Mouse (Mus musculus) limb, embryonic 11.5 days (tissue): ENCODE data around the gene Hs2st1. TPM values are rescaled to one million over a fixed set of nuclear protein-coding genes. Genes with fewer than 3 reads are reported as not detected.

Experiments
- ATAC-seq: fragments of 200-750 bp; cut with Nextera tagmentation; 2 replicates; pipeline ENCODE4 v1.8.0; 2017; ENCODE audit warnings: low read depth; ENCODE audit not compliant: insufficient number of reproducible peaks, low FRiP score, low TSS enrichment
- DNase-seq: peaks from one replicate; pipeline ENCODE4 v3.0.0-alpha.2; 2015; ENCODE audit warnings: low spot score
- H3K27ac ChIP-seq: fragments of 300-500 bp; sonication (generic); replicated peaks from 2 replicates; pipeline ENCODE4 v1.5.1; 2014; ENCODE audit warnings: low read depth, mild to moderate bottlenecking, low read length
- H3K27me3 ChIP-seq: fragments of 300-500 bp; sonication (generic); 2 replicates; pipeline ENCODE4 v1.6.1; 2014; ENCODE audit warnings: mild to moderate bottlenecking, low read length, mixed read lengths; ENCODE audit not compliant: control insufficient read depth, insufficient read depth
- H3K36me3 ChIP-seq: fragments of 300-500 bp; sonication (generic); 2 replicates; pipeline ENCODE4 v1.6.1; 2014; ENCODE audit warnings: mild to moderate bottlenecking, low read length, moderate library complexity, mixed read lengths; ENCODE audit not compliant: control insufficient read depth, insufficient read depth
- H3K4me1 ChIP-seq: fragments of 300-500 bp; sonication (generic); 2 replicates; pipeline ENCODE4 v1.6.1; 2014; ENCODE audit warnings: low read length, mixed read lengths; ENCODE audit not compliant: control insufficient read depth, insufficient read depth
- H3K4me2 ChIP-seq: fragments of 300-500 bp; sonication (generic); 2 replicates; pipeline ENCODE4 v1.6.1; 2014; ENCODE audit warnings: low read depth, mild to moderate bottlenecking, moderate library complexity; ENCODE audit not compliant: severe bottlenecking
- H3K4me3 ChIP-seq: fragments of 300-500 bp; sonication (generic); 2 replicates; pipeline ENCODE4 v1.5.1; 2014; ENCODE audit warnings: low read depth, low read length
- H3K9ac ChIP-seq: fragments of 300-500 bp; sonication (generic); 2 replicates; pipeline ENCODE4 v1.6.1; 2014; ENCODE audit warnings: mild to moderate bottlenecking, low read length
- H3K9me3 ChIP-seq: fragments of 300-500 bp; sonication (generic); 2 replicates; pipeline ENCODE4 v1.6.1; 2016; ENCODE audit warnings: low read length; ENCODE audit not compliant: control insufficient read depth
- WGBS: fragments of 180-500 bp; shearing (Covaris S2); extraction: QIAGEN DNeasy Blood & Tissue Kit; methylation state at CpG from one replicate; pipeline ENCODE4 v1.1.7; 2014; 5-methylcytosine and 5-hydroxymethylcytosine counted together
- polyA plus RNA-seq: library from polyadenylated mRNA; unstranded; fragments of >200 nt; fragmentation: Nextera tagmentation; extraction: Ambion mirVana; gene quantifications from 2 replicates; pipeline ENCODE4 v1.2.1, GENCODE M21; 2014

The Hs2st1 gene
- polyA plus RNA-seq, 1 experiment from 2014 or later, result 14.8 TPM

DNA sequence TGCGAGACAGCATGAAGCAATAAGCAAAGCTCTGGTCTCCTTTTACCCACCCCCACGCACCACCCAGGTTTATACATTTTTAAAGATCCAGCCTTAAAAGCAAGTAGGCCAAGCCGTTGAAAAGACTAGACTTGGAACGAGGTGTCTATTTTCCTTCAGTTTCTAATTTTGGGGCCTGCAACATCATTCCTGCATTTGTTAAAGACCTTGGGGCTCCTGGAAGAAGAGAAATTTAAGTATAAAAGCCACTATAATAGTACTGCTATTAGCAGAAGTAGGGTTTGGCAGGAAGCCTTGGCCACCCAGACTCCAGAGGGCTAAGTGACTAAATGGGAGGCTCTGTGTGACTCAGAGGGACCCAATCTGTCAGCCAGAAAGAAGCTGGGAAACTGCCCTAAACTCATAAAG is 144.9 kb downstream of the Hs2st1 start:
- Histone ChIP-seq H3K9me3 (no peaks in the 10 kb centered on the region), H3K27me3 (no peaks in the 10 kb centered on the region), H3K4me2 (no peak overlapping the region), H3K4me1 (no peaks in the 10 kb centered on the region), H3K9ac (no peak overlapping the region), H3K36me3 (no peaks in the 10 kb centered on the region), H3K4me3 (no peak overlapping the region), H3K27ac (no peak overlapping the region)
- no peak for ATAC-seq
- DNase-seq, result no peak
- 91% methylated on average over 4 of the region's 4 CpGs for WGBS

- Histone ChIP-seq H3K4me1 (peaks cover 2% of the 10 kb centered on the region; the same call in 1 of the 2 replicates), H3K9me3 (no peaks in the 10 kb centered on the region), H3K4me3 (no peak overlapping the region), H3K36me3 (no peaks in the 10 kb centered on the region), H3K27me3 (no peaks in the 10 kb centered on the region), H3K4me2 (no peak overlapping the region), H3K27ac (no peak overlapping the region), H3K9ac (no peak overlapping the region)
- no peak for DNase-seq
- WGBS, result 51% methylated on average over 7 of the region's 7 CpGs
- ATAC-seq, result no peak
Observed at GRCm38 (mm10) chr3:144421404-144422180, 148.4 kb downstream of the Hs2st1 start.

DNA sequence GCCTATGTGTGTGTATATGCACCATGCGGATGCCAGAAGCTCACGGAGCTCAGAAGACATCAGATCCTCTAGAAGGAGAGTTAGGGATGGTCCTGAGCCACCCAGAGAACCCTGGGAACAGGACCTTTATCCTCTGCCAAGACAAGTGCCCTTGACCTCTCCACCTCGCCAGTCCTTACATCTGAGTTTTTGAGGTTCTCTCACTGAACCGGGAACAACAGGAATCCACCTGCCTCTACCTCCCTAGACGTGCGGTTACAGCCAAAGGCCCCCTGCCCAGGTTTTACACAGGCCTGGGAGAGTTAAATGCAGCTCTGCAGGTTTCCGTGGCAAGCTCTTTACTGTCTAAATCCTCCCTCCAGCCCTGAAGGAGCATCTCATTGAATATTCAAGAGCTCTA is 156.2 kb downstream of the Hs2st1 start:
- Histone ChIP-seq H3K9ac (no peak overlapping the region), H3K4me1 (peaks cover 7% of the 10 kb centered on the region), H3K27ac (no peak overlapping the region), H3K27me3 (no peaks in the 10 kb centered on the region), H3K36me3 (no peaks in the 10 kb centered on the region), H3K4me2 (no peak overlapping the region), H3K4me3 (no peak overlapping the region), H3K9me3 (no peaks in the 10 kb centered on the region)
- ATAC-seq (no peak), DNase-seq (no peak)
- WGBS, result 68% methylated on average over 7 of the region's 7 CpGs

DNA sequence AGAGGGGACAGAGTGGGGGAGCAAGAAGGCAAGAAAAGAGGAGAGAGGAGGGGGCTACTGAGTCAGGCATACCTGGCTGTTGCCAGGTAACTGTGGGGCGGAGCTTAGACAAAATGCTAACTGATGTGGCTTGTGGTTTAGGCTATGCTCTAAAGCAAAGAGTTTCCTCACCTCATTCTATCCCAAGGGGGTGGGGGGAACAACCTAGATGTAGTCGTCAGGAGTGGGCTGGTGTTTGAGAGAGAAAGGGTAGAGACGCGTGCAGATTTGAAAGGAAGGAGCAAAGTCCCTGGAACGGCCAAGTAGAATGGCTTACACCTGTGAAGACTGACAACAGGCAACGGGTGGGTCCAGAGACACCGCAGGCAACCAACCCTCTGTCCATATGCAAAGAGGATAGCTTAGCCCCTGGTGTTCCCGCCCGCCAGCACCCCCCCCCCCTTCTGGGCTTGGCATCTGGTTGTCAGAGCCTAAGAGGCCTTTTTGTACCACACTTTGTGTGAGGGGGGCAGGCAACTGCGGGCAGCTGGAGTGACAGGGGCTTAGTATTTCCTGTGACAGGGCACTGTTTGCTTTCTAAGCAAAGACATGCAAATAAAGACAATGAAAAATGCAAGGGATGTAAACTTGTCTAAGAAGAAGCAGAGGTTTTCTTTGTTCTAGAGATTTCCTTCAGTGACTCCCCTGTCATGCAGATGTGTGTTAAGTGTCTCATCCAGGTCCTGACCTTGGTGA is 157.3 kb downstream of the Hs2st1 start:
- Histone ChIP-seq H3K9me3 (no peaks in the 10 kb centered on the region), H3K27ac (no peak overlapping the region), H3K36me3 (no peaks in the 10 kb centered on the region), H3K4me1 (peaks cover 6% of the 10 kb centered on the region), H3K4me3 (no peak overlapping the region), H3K27me3 (no peaks in the 10 kb centered on the region), H3K9ac (no peak overlapping the region), H3K4me2 (peak overlapping the region; percentile 15; the same call in 1 of the 2 replicates)
- DNase-seq (peak; percentile 36), ATAC-seq (no peak)
- WGBS, result 2% methylated on average over 10 of the region's 10 CpGs

- Histone ChIP-seq H3K9me3 (no peaks in the 10 kb centered on the region), H3K4me3 (no peak overlapping the region), H3K4me1 (peaks cover 6% of the 10 kb centered on the region), H3K36me3 (no peaks in the 10 kb centered on the region), H3K9ac (no peak overlapping the region), H3K4me2 (no peak overlapping the region), H3K27ac (no peak overlapping the region), H3K27me3 (no peaks in the 10 kb centered on the region)
- ATAC-seq (no peak), DNase-seq (no peak)
- 13% methylated on average over 8 of the region's 8 CpGs for WGBS
Observed at GRCm38 (mm10) chr3:144411650-144412278, 158.2 kb downstream of the Hs2st1 start.

GRCm38 (mm10) chr3:144411051-144411542 is 158.9 kb downstream of the Hs2st1 start:
- Histone ChIP-seq H3K4me3 (no peak overlapping the region), H3K27me3 (no peaks in the 10 kb centered on the region), H3K9me3 (no peaks in the 10 kb centered on the region), H3K9ac (no peak overlapping the region), H3K4me2 (no peak overlapping the region), H3K36me3 (no peaks in the 10 kb centered on the region), H3K27ac (no peak overlapping the region), H3K4me1 (peaks cover 6% of the 10 kb centered on the region)
- ATAC-seq (no peak), DNase-seq (no peak)
- 10% methylated on average over 5 of the region's 5 CpGs for WGBS

GRCm38 (mm10) chr3:144408953-144409352 is 161.0 kb downstream of the Hs2st1 start:
- 93% methylated on average over 1 of the region's 1 CpGs for WGBS
- Histone ChIP-seq H3K27ac (no peak overlapping the region), H3K4me1 (peaks cover 11% of the 10 kb centered on the region), H3K9me3 (no peaks in the 10 kb centered on the region), H3K4me2 (no peak overlapping the region), H3K36me3 (no peaks in the 10 kb centered on the region), H3K9ac (no peak overlapping the region), H3K4me3 (no peak overlapping the region), H3K27me3 (no peaks in the 10 kb centered on the region)
- DNase-seq (no peak), ATAC-seq (no peak)

DNA sequence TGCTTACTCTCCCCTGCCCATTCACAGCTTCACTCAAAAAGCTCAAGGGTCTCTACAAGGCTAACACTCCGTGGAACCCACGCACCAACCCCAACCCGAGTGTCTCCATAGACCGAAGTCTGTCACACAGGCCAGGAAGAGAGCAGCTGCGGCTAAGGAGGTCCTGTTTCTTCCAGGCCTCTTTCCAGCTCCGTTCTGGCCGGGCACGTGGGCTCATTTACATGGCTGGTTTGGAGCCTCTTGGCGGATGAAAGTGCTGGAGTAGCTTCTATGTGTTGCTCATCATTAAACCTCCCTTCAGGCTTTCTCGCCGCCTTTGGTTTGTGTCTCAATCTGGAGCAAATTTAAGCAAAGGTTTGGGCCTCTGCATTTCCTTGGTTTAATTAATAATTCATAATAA is 164.7 kb downstream of the Hs2st1 start:
- Histone ChIP-seq H3K27ac (no peak overlapping the region), H3K4me2 (no peak overlapping the region), H3K36me3 (no peaks in the 10 kb centered on the region), H3K9me3 (no peaks in the 10 kb centered on the region), H3K9ac (no peak overlapping the region), H3K27me3 (no peaks in the 10 kb centered on the region), H3K4me1 (peaks cover 5% of the 10 kb centered on the region; the same call in 1 of the 2 replicates), H3K4me3 (no peak overlapping the region)
- 55% methylated on average over 11 of the region's 11 CpGs for WGBS
- ATAC-seq (no peak), DNase-seq (no peak)
